Mouse (Mus musculus) liver, embryonic 14.5 days (tissue): Measurements from ENCODE around the gene Bmt2. TPM values are rescaled to one million over a fixed set of nuclear protein-coding genes. Genes with fewer than 3 reads are reported as not detected.

Experiments
- ATAC-seq: fragments of 200-750 bp; cut with Nextera tagmentation; 2 replicates; pipeline ENCODE4 v1.8.0; 2017; ENCODE audit warnings: moderate number of reproducible peaks, mild to moderate bottlenecking, moderate library complexity; ENCODE audit not compliant: insufficient read depth
- DNase-seq, 3 experiments: peaks; one replicate each; pipeline ENCODE4 v3.0.0-alpha.2; 2012 to 2013; ENCODE audit warnings: low read depth in 3 of 3, low spot score in 3 of 3
- H3K27ac ChIP-seq: fragments of 300-500 bp; sonication (generic); 2 replicates; pipeline ENCODE4 v1.5.1; 2014; ENCODE audit warnings: moderate library complexity, mild to moderate bottlenecking, control low read depth, inconsistent platforms
- H3K27me3 ChIP-seq: fragments of 300-500 bp; sonication (generic); 2 replicates; pipeline ENCODE4 v1.6.1; 2014; ENCODE audit warnings: mild to moderate bottlenecking, low read length, moderate library complexity; ENCODE audit not compliant: control insufficient read depth, insufficient read depth
- H3K36me3 ChIP-seq: fragments of 300-500 bp; sonication (generic); replicated peaks from 2 replicates; pipeline ENCODE4 v1.6.1; 2014; ENCODE audit warnings: low read depth; ENCODE audit not compliant: control insufficient read depth, insufficient read depth
- H3K4me1 ChIP-seq, 2 experiments: fragments of 200-500 bp in 1 of 2; fragments of 300-500 bp in 1 of 2; sonication (generic) in 1 of 2; replicated peaks; 2 replicates each; pipeline ENCODE4 v1.6.1; 2012 to 2014; ENCODE audit warnings: antibody characterized with exemption in 1 of 2, inconsistent platforms in 1 of 2, low read length in 1 of 2; ENCODE audit not compliant: control insufficient read depth in 2 of 2, insufficient read depth in 2 of 2
- H3K4me2 ChIP-seq: fragments of 300-500 bp; sonication (generic); 2 replicates; pipeline ENCODE4 v1.6.1; 2014; ENCODE audit warnings: low read depth, mild to moderate bottlenecking, control low read depth, moderate library complexity
- H3K4me3 ChIP-seq, 2 experiments: fragments of 200-500 bp in 1 of 2; fragments of 300-500 bp in 1 of 2; sonication (generic) in 1 of 2; 2 replicates each; pipeline ENCODE4 v1.5.1; 2012 to 2014; ENCODE audit warnings: low read depth in 2 of 2, low read length in 2 of 2, mild to moderate bottlenecking in 2 of 2, control low read depth in 1 of 2, inconsistent platforms in 1 of 2, moderate library complexity in 1 of 2; ENCODE audit not compliant: insufficient read depth in 1 of 2
- H3K9ac ChIP-seq: fragments of 300-500 bp; sonication (generic); replicated peaks from 2 replicates; pipeline ENCODE4 v1.6.1; 2014; ENCODE audit warnings: mild to moderate bottlenecking, control low read depth, moderate library complexity
- H3K9me3 ChIP-seq: fragments of 300-500 bp; sonication (generic); 2 replicates; pipeline ENCODE4 v1.6.1; 2016; ENCODE audit warnings: low read length, mixed read lengths; ENCODE audit not compliant: control insufficient read depth
- CTCF ChIP-seq: IDR thresholded peaks from 2 replicates; pipeline ENCODE4 v1.5.1; 2016; ENCODE audit warnings: antibody characterized with exemption, low read depth, control low read depth
- EP300 ChIP-seq: IDR thresholded peaks from 2 replicates; pipeline ENCODE4 v1.6.1; 2016; ENCODE audit warnings: antibody characterized with exemption, low read depth
- WGBS: fragments of 180-500 bp; shearing (Covaris S2); extraction: QIAGEN DNeasy Blood & Tissue Kit; methylation state at CpG from one replicate; pipeline ENCODE4 v1.1.7; 2014; ENCODE audit not compliant: insufficient replicate concordance; 5-methylcytosine and 5-hydroxymethylcytosine counted together
- polyA plus RNA-seq, 2 experiments: library from polyadenylated mRNA; depleted of rRNA in 1 of 2; stranded (reverse) in 1 of 2; unstranded in 1 of 2; fragments of >200 nt; fragmentation: Nextera tagmentation in 1 of 2; extraction: Ambion mirVana in 1 of 2; gene quantifications; 2 replicates each; pipeline versions ENCODE4 v1.2.1 to v1.2.3; 2012 to 2014

Gene Bmt2
- polyA plus RNA-seq, 2 experiments: 2.2 to 3.0 TPM

DNA sequence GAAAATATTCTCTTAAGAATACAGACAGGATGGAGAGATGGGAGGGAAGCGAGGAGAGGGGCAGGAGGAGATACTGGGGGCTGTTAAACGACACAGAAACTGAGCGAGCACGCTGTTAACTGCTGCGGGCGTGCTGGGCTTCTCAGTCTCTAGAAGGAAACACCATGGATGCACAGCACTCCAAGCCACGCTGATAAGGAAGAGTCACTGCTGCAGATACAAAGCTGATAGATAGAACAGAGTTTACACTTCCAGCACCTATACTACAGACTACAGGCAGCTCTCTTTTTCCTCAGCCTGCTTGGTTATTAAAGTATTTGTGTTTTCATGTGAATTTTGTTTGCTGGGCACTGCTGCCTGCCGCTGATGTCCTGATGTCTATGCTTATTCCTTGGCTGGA lies 91.6 kb downstream of the Bmt2 start:
- ATAC-seq: peak; percentile 66
- H3K9me3 ChIP-seq: no peaks in the 10 kb centered on the region
- H3K27ac ChIP-seq: no peak overlapping the region
- H3K4me1 ChIP-seq: peaks cover 0 to 7% of the 10 kb centered on the region in 2 experiments; a peak in 1 of 4 replicates
- H3K4me3 ChIP-seq: no peak overlapping the region
- H3K9ac ChIP-seq: no peak overlapping the region
- 24% methylated on average over 8 of the region's 8 CpGs for WGBS
- peak overlapping the region; percentile 31 for H3K4me2 ChIP-seq
- no peaks in the 10 kb centered on the region for H3K27me3 ChIP-seq
- no peak for DNase-seq
- no peak for TF ChIP-seq CTCF
- no peak for TF ChIP-seq EP300
- H3K36me3 ChIP-seq: peaks cover 6% of the 10 kb centered on the region; the same call in 1 of the 2 replicates

DNA sequence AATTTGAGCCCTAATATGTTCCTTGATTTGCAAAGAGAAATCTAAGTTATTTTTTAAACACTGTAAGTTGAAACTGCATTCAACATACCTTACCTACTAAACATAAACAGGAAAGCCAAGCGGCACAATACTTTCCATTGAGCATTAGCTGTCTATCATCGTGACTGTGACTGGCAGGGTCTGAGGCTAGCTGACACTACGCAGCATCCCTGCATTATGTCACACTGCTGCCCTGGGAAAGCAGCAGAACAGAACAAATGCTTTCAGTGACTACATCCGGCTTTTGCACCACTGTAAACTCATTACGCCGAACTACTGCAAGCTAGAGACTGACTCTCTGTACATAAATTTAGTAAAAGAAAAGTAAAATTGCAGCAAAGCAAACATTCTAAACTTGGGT lies 93.0 kb downstream of the Bmt2 start:
- Histone ChIP-seq H3K4me1 (peaks cover 0 to 7% of the 10 kb centered on the region in 2 experiments; a peak in 1 of 4 replicates), H3K4me3 (no peak overlapping the region), H3K27ac (no peak overlapping the region), H3K4me2 (no peak overlapping the region), H3K9me3 (no peaks in the 10 kb centered on the region), H3K36me3 (peaks cover 3% of the 10 kb centered on the region; the same call in 1 of the 2 replicates), H3K9ac (no peak overlapping the region), H3K27me3 (no peaks in the 10 kb centered on the region)
- ATAC-seq (no peak), DNase-seq (no peak)
- WGBS: 79% methylated on average over 6 of the region's 6 CpGs
- no peak for TF ChIP-seq EP300
- no peak for TF ChIP-seq CTCF

- Histone ChIP-seq H3K9ac (no peak overlapping the region), H3K36me3 (no peaks in the 10 kb centered on the region; the same call in 1 of the 2 replicates), H3K4me3 (no peak overlapping the region), H3K4me1 (peaks cover 0 to 5% of the 10 kb centered on the region in 2 experiments; a peak in 1 of 4 replicates), H3K4me2 (no peak overlapping the region), H3K27me3 (no peaks in the 10 kb centered on the region), H3K27ac (no peak overlapping the region), H3K9me3 (no peaks in the 10 kb centered on the region)
- no peak for DNase-seq
- TF ChIP-seq CTCF (no peak), EP300 (no peak)
- no peak for ATAC-seq
- 77% methylated on average over 1 of the region's 1 CpGs for WGBS
Measured at GRCm38 (mm10) chr6:13582075-13582474, 95.7 kb downstream of the Bmt2 start.

Other genes starting within 250 kb of the Bmt2 start
- gene Tmem168, start 69.9 kb downstream of the Bmt2 start, polyA plus RNA-seq (2012; rRNA removed): 3.6 and 5.1 TPM in 2 replicates
- 12.3 and 13.4 TPM in 2 replicates for gene Tmem168, start 69.9 kb downstream of the Bmt2 start, polyA plus RNA-seq (2014; fragmentation: Nextera tagmentation; extraction: Ambion mirVana)
- gene Gpr85, start 162.0 kb upstream of the Bmt2 start, polyA plus RNA-seq (2012; rRNA removed): 0.11 and 0.19 TPM in 2 replicates
- 0.13 and 0.35 TPM in 2 replicates for gene Gpr85, start 162.0 kb upstream of the Bmt2 start, polyA plus RNA-seq (2014; fragmentation: Nextera tagmentation; extraction: Ambion mirVana)
- gene 2610001J05Rik, start 193.6 kb upstream of the Bmt2 start, polyA plus RNA-seq (2012; rRNA removed): 18.1 and 27.7 TPM in 2 replicates
- gene 2610001J05Rik, start 193.6 kb upstream of the Bmt2 start, polyA plus RNA-seq (2014; fragmentation: Nextera tagmentation; extraction: Ambion mirVana): 27.8 and 27.9 TPM in 2 replicates